Mouse (Mus musculus) induced T-regulatory cell, adult 2 months (primary cell): ENCODE data around the gene Ace.

Experiments
- DNase-seq: peaks from one replicate; pipeline ENCODE4 v3.0.0-alpha.2; 2012; ENCODE audit warnings: low read depth

Gene Ace

GRCm38 (mm10) chr11:105967741-105968574 lies at the start of gene Ace:
Gene Ace (plus strand): TSS chr11:105967945.
- no peak for DNase-seq

GRCm38 (mm10) chr11:105920098-105920785 lies 47.5 kb upstream of the Ace start:
- DNase-seq = no peak

GRCm38 (mm10) chr11:105920836-105921235 lies 46.9 kb upstream of the Ace start:
- no peak for DNase-seq

GRCm38 (mm10) chr11:105921275-105921674 lies 46.5 kb upstream of the Ace start:
- no peak for DNase-seq

GRCm38 (mm10) chr11:105922769-105923663 lies 44.7 kb upstream of the Ace start:
- no peak for DNase-seq

GRCm38 (mm10) chr11:105927065-105928030 lies 40.4 kb upstream of the Ace start:
- DNase-seq = peak; percentile 85

GRCm38 (mm10) chr11:105928171-105928570 lies 39.6 kb upstream of the Ace start:
- DNase-seq = no peak

GRCm38 (mm10) chr11:105931380-105931779 lies 36.4 kb upstream of the Ace start:
- no peak for DNase-seq

- DNase-seq = no peak
Measured at GRCm38 (mm10) chr11:105933746-105934145, 34.0 kb upstream of the Ace start.

- no peak for DNase-seq
Measured at GRCm38 (mm10) chr11:105934303-105934711, 33.4 kb upstream of the Ace start.

- DNase-seq = no peak
Measured at GRCm38 (mm10) chr11:105934816-105935215, 32.9 kb upstream of the Ace start.

GRCm38 (mm10) chr11:105935496-105935895 lies 32.2 kb upstream of the Ace start:
- no peak for DNase-seq

- DNase-seq = no peak
Measured at GRCm38 (mm10) chr11:105936200-105936599, 31.5 kb upstream of the Ace start.

GRCm38 (mm10) chr11:105936974-105937373 lies 30.8 kb upstream of the Ace start:
- no peak for DNase-seq

- DNase-seq = no peak
Measured at GRCm38 (mm10) chr11:105938771-105939170, 29.0 kb upstream of the Ace start.

GRCm38 (mm10) chr11:105941973-105942372 lies 25.8 kb upstream of the Ace start:
- no peak for DNase-seq

GRCm38 (mm10) chr11:105943133-105944102 lies 24.3 kb upstream of the Ace start:
- DNase-seq = no peak

- peak; percentile 80 for DNase-seq
Measured at GRCm38 (mm10) chr11:105944126-105944621, 23.6 kb upstream of the Ace start.

- DNase-seq = no peak
Measured at GRCm38 (mm10) chr11:105944770-105945672, 22.7 kb upstream of the Ace start.
